ENCODE assay signal across 41 mouse cellular contexts in the genomic region with DNA sequence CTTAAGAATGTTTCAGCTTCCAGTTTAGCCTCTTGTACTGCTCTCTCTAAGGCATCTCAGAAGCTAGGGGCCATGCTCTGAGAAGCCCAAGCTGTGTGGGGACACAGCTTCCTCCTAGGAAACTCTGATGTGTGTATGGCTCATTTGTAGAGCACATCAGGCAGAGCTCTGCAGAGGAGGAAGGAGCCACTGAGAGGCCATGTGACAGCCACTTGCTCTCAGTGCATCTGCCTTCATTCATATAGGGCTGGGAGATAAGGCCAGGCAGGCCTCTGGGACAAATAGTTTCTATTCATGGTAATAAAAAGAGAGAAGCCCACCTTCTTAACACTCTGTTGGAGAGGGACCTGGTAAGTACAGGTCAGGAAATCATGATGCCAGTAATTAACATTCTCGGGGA. TPM values are rescaled to one million over a fixed set of nuclear protein-coding genes. Genes with fewer than 3 reads are reported as not detected.
"Had no signal": no experiment of that assay in that cellular context is flagged by ENCODE, and none has a peak within 500 bp of the region (broad histone marks: within the 10 kb centered on the region; RNA-seq: fewer than 3 reads in every experiment).

No protein-coding gene starts in this region.

- H3K9me3 ChIP-seq: hindbrain, embryonic 13.5 days; hindbrain, embryonic 15.5 days; limb, embryonic 15.5 days; liver, embryonic 12.5 days had no signal

- H3K36me3 ChIP-seq: heart, embryonic 12.5 days; hindbrain, embryonic 13.5 days; hindbrain, embryonic 15.5 days; kidney, embryonic 15.5 days; limb, embryonic 13.5 days; limb, embryonic 15.5 days; liver, embryonic 12.5 days had no signal

- DNase-seq: gastrocnemius, postnatal 14 days; gastrocnemius, postnatal 36 days; heart, adult 18-20 months; heart, postnatal 10 days; heart, postnatal 36 days; kidney, adult 11 months; kidney, adult 2 months; kidney, adult 9 months; kidney, postnatal 14 days; kidney, postnatal 36 days; layer of hippocampus, adult 9-11 months; layer of hippocampus, postnatal 36 days; left cerebral cortex, postnatal 4 days had no signal

- H3K4me1 ChIP-seq: hindbrain, embryonic 13.5 days; hindbrain, embryonic 15.5 days; limb, embryonic 13.5 days; limb, embryonic 15.5 days; liver, embryonic 12.5 days had no signal

- H3K4me3 ChIP-seq: heart, embryonic 12.5 days; hindbrain, embryonic 13.5 days; hindbrain, embryonic 15.5 days; kidney, embryonic 15.5 days; limb, embryonic 13.5 days; limb, embryonic 15.5 days; liver, embryonic 12.5 days had no signal

- H3K9ac ChIP-seq: heart, embryonic 12.5 days; hindbrain, embryonic 13.5 days; hindbrain, embryonic 15.5 days; kidney, embryonic 15.5 days; limb, embryonic 13.5 days; limb, embryonic 15.5 days; liver, embryonic 12.5 days had no signal

- ATAC-seq: hindbrain, postnatal 0 days; intestine, embryonic 16.5 days; liver, embryonic 12.5 days had no signal

- H3K27ac ChIP-seq: hindbrain, embryonic 13.5 days; hindbrain, embryonic 15.5 days; hindbrain, postnatal 0 days; kidney, embryonic 15.5 days; kidney, postnatal 0 days; limb, embryonic 13.5 days; limb, embryonic 15.5 days; liver, embryonic 12.5 days had no signal

- H3K4me2 ChIP-seq: heart, embryonic 12.5 days; hindbrain, embryonic 13.5 days; hindbrain, embryonic 15.5 days; kidney, embryonic 15.5 days; limb, embryonic 13.5 days; limb, embryonic 15.5 days; liver, embryonic 12.5 days had no signal

- H3K27me3 ChIP-seq: heart, embryonic 12.5 days; hindbrain, embryonic 13.5 days; hindbrain, embryonic 15.5 days; kidney, embryonic 15.5 days; limb, embryonic 13.5 days; limb, embryonic 15.5 days; liver, embryonic 12.5 days had no signal

RNA-seq across cellular contexts. Expression of gene S100a2, which starts 4.4 kb away (rescaled TPM):
- total RNA-seq: gastrocnemius, adult 18-20 months; gastrocnemius, adult 8-10 months; gastrocnemius, postnatal 14 days; gastrocnemius, postnatal 36 days; heart, adult 18-20 months; heart, postnatal 10 days; heart, postnatal 36 days; hematopoietic stem cell, adult 5-6 weeks; hindbrain, postnatal 0 days; layer of hippocampus, adult 18-20 months; layer of hippocampus, adult 8-10 months; layer of hippocampus, postnatal 14 days; layer of hippocampus, postnatal 36 days; left cerebral cortex, adult 18-20 months; left cerebral cortex, adult 8-10 months; left cerebral cortex, postnatal 10 days; left cerebral cortex, postnatal 25 days; left cerebral cortex, postnatal 4 days; liver, adult 2 months had no signal
- polyA plus RNA-seq: gonadal fat pad, adult 2 months; heart, embryonic 12.5 days; heart, embryonic 14.5 days; heart, embryonic 16.5 days; hindbrain, embryonic 11.5 days; hindbrain, embryonic 13.5 days; hindbrain, embryonic 15.5 days; hindbrain, postnatal 0 days; intestine, embryonic 14.5 days; intestine, embryonic 16.5 days; kidney, adult 2 months; kidney, embryonic 15.5 days; kidney, postnatal 0 days; large intestine, adult 2 months; limb, embryonic 11.5 days; limb, embryonic 13.5 days; limb, embryonic 15.5 days; liver, adult 2 months; liver, embryonic 12.5 days had no signal

RNA-seq across cellular contexts. Expression of gene Gm42674, which starts 7.2 kb away (rescaled TPM):
- total RNA-seq: gastrocnemius, adult 18-20 months; gastrocnemius, adult 8-10 months; gastrocnemius, postnatal 14 days; gastrocnemius, postnatal 36 days; heart, adult 18-20 months; heart, postnatal 10 days; heart, postnatal 36 days; hematopoietic stem cell, adult 5-6 weeks; hindbrain, postnatal 0 days; layer of hippocampus, adult 8-10 months; layer of hippocampus, postnatal 14 days; layer of hippocampus, postnatal 36 days; left cerebral cortex, adult 18-20 months; left cerebral cortex, adult 8-10 months; left cerebral cortex, postnatal 10 days; left cerebral cortex, postnatal 25 days; left cerebral cortex, postnatal 4 days; liver, adult 2 months had no signal
- polyA plus RNA-seq: gonadal fat pad, adult 2 months; heart, embryonic 12.5 days; heart, embryonic 14.5 days; heart, embryonic 16.5 days; hindbrain, embryonic 11.5 days; hindbrain, embryonic 13.5 days; hindbrain, embryonic 15.5 days; hindbrain, postnatal 0 days; intestine, embryonic 14.5 days; intestine, embryonic 16.5 days; kidney, adult 2 months; kidney, embryonic 15.5 days; kidney, postnatal 0 days; large intestine, adult 2 months; limb, embryonic 11.5 days; limb, embryonic 13.5 days; limb, embryonic 15.5 days; liver, adult 2 months; liver, embryonic 12.5 days had no signal

RNA-seq across cellular contexts. Expression of gene S100a5, which starts 13.9 kb away (rescaled TPM):
- total RNA-seq: gastrocnemius, postnatal 14 days; heart, adult 18-20 months; heart, postnatal 10 days; heart, postnatal 36 days; hematopoietic stem cell, adult 5-6 weeks; hindbrain, postnatal 0 days; layer of hippocampus, adult 8-10 months; layer of hippocampus, postnatal 14 days; layer of hippocampus, postnatal 36 days; left cerebral cortex, adult 18-20 months; left cerebral cortex, postnatal 10 days; left cerebral cortex, postnatal 25 days; left cerebral cortex, postnatal 4 days; liver, adult 2 months had no signal
- polyA plus RNA-seq: gonadal fat pad, adult 2 months; heart, embryonic 12.5 days; heart, embryonic 14.5 days; heart, embryonic 16.5 days; hindbrain, embryonic 11.5 days; hindbrain, embryonic 13.5 days; hindbrain, embryonic 15.5 days; hindbrain, postnatal 0 days; kidney, adult 2 months; kidney, embryonic 15.5 days; large intestine, adult 2 months; limb, embryonic 11.5 days; limb, embryonic 13.5 days; limb, embryonic 15.5 days; liver, adult 2 months; liver, embryonic 12.5 days had no signal
